Mouse (Mus musculus): ENCODE data around the gene Msantd2. TPM values are rescaled to one million over a fixed set of nuclear protein-coding genes. Genes with fewer than 3 reads are reported as not detected.

The Msantd2 gene
- polyA plus RNA-seq, 1 experiment from 2014 or later: 33.4 TPM

- ATAC-seq (ENCODE audit: low read depth): no peak
- H3K4me2 ChIP-seq: peak overlapping the region; percentile 13; the same call in 1 of the 2 replicates
- H3K4me1 ChIP-seq (replicated peaks): peaks cover 42% of the 10 kb centered on the region
- H3K27ac ChIP-seq (replicated peaks): no peak overlapping the region
- H3K9ac ChIP-seq: no peak overlapping the region
- WGBS: 12% methylated on average over 7 of the region's 7 CpGs
- no peak overlapping the region for H3K4me3 ChIP-seq
- no peaks in the 10 kb centered on the region for H3K9me3 ChIP-seq
- peaks cover 52% of the 10 kb centered on the region for H3K27me3 ChIP-seq
- H3K36me3 ChIP-seq: no peaks in the 10 kb centered on the region
Measured at GRCm38 (mm10) chr9:37462764-37463163, 26.4 kb upstream of the Msantd2 start.

GRCm38 (mm10) chr9:37473611-37474125 is 15.5 kb upstream of the Msantd2 start:
- no peaks in the 10 kb centered on the region for H3K36me3 ChIP-seq
- no peak overlapping the region for H3K27ac ChIP-seq (replicated peaks)
- H3K4me2 ChIP-seq: no peak overlapping the region
- H3K4me3 ChIP-seq: no peak overlapping the region
- no peaks in the 10 kb centered on the region for H3K9me3 ChIP-seq
- H3K27me3 ChIP-seq: 0 out of 2 replicates have a peak, but pooled peaks cover 3% of the 10 kb centered on the region
- H3K9ac ChIP-seq: no peak overlapping the region
- no peak for ATAC-seq (ENCODE audit: low read depth)
- WGBS: 90% methylated on average over 3 of the region's 3 CpGs
- no peaks in the 10 kb centered on the region for H3K4me1 ChIP-seq (replicated peaks)

GRCm38 (mm10) chr9:37474923-37475322 is 14.2 kb upstream of the Msantd2 start:
- H3K4me2 ChIP-seq: no peak overlapping the region
- ATAC-seq (ENCODE audit: low read depth): no peak
- H3K27me3 ChIP-seq: 0 out of 2 replicates have a peak, but pooled peaks cover 3% of the 10 kb centered on the region
- no peak overlapping the region for H3K4me3 ChIP-seq
- H3K9ac ChIP-seq: no peak overlapping the region
- no peaks in the 10 kb centered on the region for H3K9me3 ChIP-seq
- no peaks in the 10 kb centered on the region for H3K4me1 ChIP-seq (replicated peaks)
- 92% methylated on average over 7 of the region's 7 CpGs for WGBS
- no peaks in the 10 kb centered on the region for H3K36me3 ChIP-seq
- H3K27ac ChIP-seq (replicated peaks): no peak overlapping the region

- H3K36me3 ChIP-seq: no peaks in the 10 kb centered on the region
- peaks cover 10% of the 10 kb centered on the region for H3K4me1 ChIP-seq (replicated peaks)
- no peak overlapping the region for H3K9ac ChIP-seq
- no peak for ATAC-seq (ENCODE audit: low read depth)
- no peak overlapping the region for H3K4me2 ChIP-seq
- no peak overlapping the region for H3K27ac ChIP-seq (replicated peaks)
- no peaks in the 10 kb centered on the region for H3K27me3 ChIP-seq
- no peaks in the 10 kb centered on the region for H3K9me3 ChIP-seq
- no peak overlapping the region for H3K4me3 ChIP-seq
- 47% methylated on average over 5 of the region's 5 CpGs for WGBS
Measured at GRCm38 (mm10) chr9:37485146-37485545, 4.0 kb upstream of the Msantd2 start.

GRCm38 (mm10) chr9:37488041-37488440 is 1.1 kb upstream of the Msantd2 start:
- peak overlapping the region; percentile 96 for H3K9ac ChIP-seq
- no peaks in the 10 kb centered on the region for H3K9me3 ChIP-seq
- 41% methylated on average over 4 of the region's 4 CpGs for WGBS
- H3K27me3 ChIP-seq: no peaks in the 10 kb centered on the region
- peak overlapping the region; percentile 99 for H3K27ac ChIP-seq (replicated peaks)
- peak overlapping the region; percentile 86 for H3K4me2 ChIP-seq
- H3K36me3 ChIP-seq: no peaks in the 10 kb centered on the region
- H3K4me1 ChIP-seq (replicated peaks): peaks cover 28% of the 10 kb centered on the region
- ATAC-seq (ENCODE audit: low read depth): no peak
- peak overlapping the region; percentile 96 for H3K4me3 ChIP-seq

GRCm38 (mm10) chr9:37489446-37490120 is 464 bp downstream of the Msantd2 start:
- Histone ChIP-seq H3K9me3 (no peaks in the 10 kb centered on the region), H3K4me3 (peak overlapping the region; percentile 96), H3K4me1 (replicated peaks) (peaks cover 28% of the 10 kb centered on the region), H3K9ac (peak overlapping the region; percentile 96), H3K27me3 (no peaks in the 10 kb centered on the region), H3K4me2 (peak overlapping the region; percentile 86), H3K36me3 (peaks cover 4% of the 10 kb centered on the region; the same call in 1 of the 2 replicates), H3K27ac (replicated peaks) (peak overlapping the region; percentile 99)
- peak; percentile 81 for ATAC-seq (ENCODE audit: low read depth)
- under 1% methylated on average over 75 of the region's 75 CpGs for WGBS

- no peak overlapping the region for H3K9ac ChIP-seq
- no peak overlapping the region for H3K4me2 ChIP-seq
- no peaks in the 10 kb centered on the region for H3K27me3 ChIP-seq
- H3K36me3 ChIP-seq: peaks cover 11% of the 10 kb centered on the region
- 78% methylated on average over 3 of the region's 3 CpGs for WGBS
- no peak overlapping the region for H3K27ac ChIP-seq (replicated peaks)
- H3K4me3 ChIP-seq: no peak overlapping the region
- peaks cover 12% of the 10 kb centered on the region for H3K4me1 ChIP-seq (replicated peaks)
- ATAC-seq (ENCODE audit: low read depth): no peak
- H3K9me3 ChIP-seq: no peaks in the 10 kb centered on the region
Measured at GRCm38 (mm10) chr9:37495761-37496160, 6.6 kb downstream of the Msantd2 start.

GRCm38 (mm10) chr9:37496325-37496724 is 7.2 kb downstream of the Msantd2 start:
- Histone ChIP-seq H3K4me1 (replicated peaks) (peaks cover 6% of the 10 kb centered on the region), H3K4me3 (no peak overlapping the region), H3K27me3 (no peaks in the 10 kb centered on the region), H3K36me3 (peaks cover 11% of the 10 kb centered on the region), H3K9ac (no peak overlapping the region), H3K9me3 (no peaks in the 10 kb centered on the region), H3K27ac (replicated peaks) (no peak overlapping the region), H3K4me2 (no peak overlapping the region)
- no peak for ATAC-seq (ENCODE audit: low read depth)

GRCm38 (mm10) chr9:37500201-37500600 is 11.1 kb downstream of the Msantd2 start:
- Histone ChIP-seq H3K36me3 (peaks cover 6% of the 10 kb centered on the region; the same call in 1 of the 2 replicates), H3K27me3 (no peaks in the 10 kb centered on the region), H3K27ac (replicated peaks) (no peak overlapping the region), H3K9ac (no peak overlapping the region), H3K4me1 (replicated peaks) (0 out of 2 replicates have a peak, but pooled peaks cover 7% of the 10 kb centered on the region), H3K9me3 (no peaks in the 10 kb centered on the region), H3K4me2 (no peak overlapping the region), H3K4me3 (no peak overlapping the region)
- WGBS: 79% methylated on average over 3 of the region's 3 CpGs
- no peak for ATAC-seq (ENCODE audit: low read depth)

GRCm38 (mm10) chr9:37501170-37501569 is 12.1 kb downstream of the Msantd2 start:
- ATAC-seq (ENCODE audit: low read depth): no peak
- Histone ChIP-seq H3K4me2 (no peak overlapping the region), H3K4me1 (replicated peaks) (0 out of 2 replicates have a peak, but pooled peaks cover 7% of the 10 kb centered on the region), H3K36me3 (peaks cover 6% of the 10 kb centered on the region; the same call in 1 of the 2 replicates), H3K27me3 (no peaks in the 10 kb centered on the region), H3K9me3 (no peaks in the 10 kb centered on the region), H3K9ac (no peak overlapping the region), H3K27ac (replicated peaks) (no peak overlapping the region), H3K4me3 (no peak overlapping the region)
- WGBS: 95% methylated on average over 1 of the region's 1 CpGs

- H3K27me3 ChIP-seq: no peaks in the 10 kb centered on the region
- no peak overlapping the region for H3K4me3 ChIP-seq
- no peak overlapping the region for H3K4me2 ChIP-seq
- H3K9me3 ChIP-seq: no peaks in the 10 kb centered on the region
- no peak overlapping the region for H3K27ac ChIP-seq (replicated peaks)
- H3K4me1 ChIP-seq (replicated peaks): 0 out of 2 replicates have a peak, but pooled peaks cover 7% of the 10 kb centered on the region
- H3K9ac ChIP-seq: no peak overlapping the region
- ATAC-seq (ENCODE audit: low read depth): no peak
- peaks cover 6% of the 10 kb centered on the region; the same call in 1 of the 2 replicates for H3K36me3 ChIP-seq
Measured at GRCm38 (mm10) chr9:37504348-37504747, 15.2 kb downstream of the Msantd2 start.

- Histone ChIP-seq H3K4me1 (replicated peaks) (0 out of 2 replicates have a peak, but pooled peaks cover 7% of the 10 kb centered on the region), H3K4me3 (no peak overlapping the region), H3K4me2 (no peak overlapping the region), H3K27me3 (no peaks in the 10 kb centered on the region), H3K9ac (no peak overlapping the region), H3K27ac (replicated peaks) (no peak overlapping the region), H3K9me3 (no peaks in the 10 kb centered on the region), H3K36me3 (no peaks in the 10 kb centered on the region)
- 89% methylated on average over 1 of the region's 1 CpGs for WGBS
- ATAC-seq (ENCODE audit: low read depth): no peak
Measured at GRCm38 (mm10) chr9:37506023-37506422, 16.9 kb downstream of the Msantd2 start.

Data from neural tube, embryonic 13.5 days (tissue).